Mouse (Mus musculus) ES-E14 (cell line): Measurements from ENCODE around the gene Klhl33. TPM values are rescaled to one million over a fixed set of nuclear protein-coding genes. Genes with fewer than 3 reads are reported as not detected.
A peak's percentile ranks its signal among the peaks of the same experiment; 100 is the strongest.

ENCODE experiments used
- DNase-seq: peaks from one replicate; pipeline ENCODE4 v3.0.0-alpha.2; 2013; ENCODE audit warnings: low read depth, low spot score
- H3K27ac ChIP-seq: 2 replicates; pipeline ENCODE4 v1.5.1; 2012; ENCODE audit warnings: low read depth, mild to moderate bottlenecking, low read length, moderate library complexity, mixed read lengths; ENCODE audit not compliant: poor library complexity, insufficient read depth, severe bottlenecking
- H3K36me3 ChIP-seq: 2 replicates; pipeline ENCODE4 v1.6.1; 2012; ENCODE audit warnings: mild to moderate bottlenecking, low read length, moderate library complexity, mixed read lengths; ENCODE audit not compliant: control insufficient read depth, poor library complexity, insufficient read depth, severe bottlenecking
- H3K4me1 ChIP-seq, 2 experiments: fragments of 150-350 bp in 1 of 2; sonication (generic) in 1 of 2; 2 replicates each; pipeline ENCODE4 v1.6.1; 2012; ENCODE audit warnings: low read length in 2 of 2, mild to moderate bottlenecking in 1 of 2, mixed read lengths in 1 of 2; ENCODE audit not compliant: control insufficient read depth in 2 of 2, insufficient read depth in 2 of 2, poor library complexity in 1 of 2
- H3K4me3 ChIP-seq, 2 experiments: fragments of 150-350 bp in 1 of 2; sonication (generic) in 1 of 2; 2 replicates each; pipeline ENCODE4 v1.5.1; 2012; ENCODE audit warnings: low read length in 2 of 2, low read depth in 1 of 2, mild to moderate bottlenecking in 1 of 2, mixed read lengths in 1 of 2; ENCODE audit not compliant: insufficient read depth in 1 of 2, poor library complexity in 1 of 2, severe bottlenecking in 1 of 2
- H3K9ac ChIP-seq: 2 replicates; pipeline ENCODE4 v1.6.1; 2012; ENCODE audit warnings: low read depth, mild to moderate bottlenecking, low read length, mixed read lengths; ENCODE audit not compliant: poor library complexity, insufficient read depth, severe bottlenecking
- H3K9me3 ChIP-seq: fragments of 150-350 bp; sonication (generic); 2 replicates; pipeline ENCODE4 v1.6.1; 2012; ENCODE audit warnings: low read depth, mild to moderate bottlenecking, low read length; ENCODE audit not compliant: control insufficient read depth, insufficient read depth
- CHD2 ChIP-seq: IDR thresholded peaks from 2 replicates; pipeline ENCODE4 v1.6.1; 2014; ENCODE audit warnings: mild to moderate bottlenecking, low read depth, low read length, inconsistent platforms
- HCFC1 ChIP-seq: IDR thresholded peaks from 2 replicates; pipeline ENCODE4 v1.6.1; 2012; ENCODE audit warnings: low read length, inconsistent platforms, borderline replicate concordance; ENCODE audit not compliant: insufficient read depth
- MAFK ChIP-seq: IDR thresholded peaks from 2 replicates; pipeline ENCODE4 v1.6.1; 2014; ENCODE audit warnings: mild to moderate bottlenecking, low read depth, low read length, inconsistent platforms; ENCODE audit not compliant: insufficient read depth
- ZC3H11A ChIP-seq: IDR thresholded peaks from 2 replicates; pipeline ENCODE4 v1.6.1; 2012; ENCODE audit warnings: low read depth, mild to moderate bottlenecking, inconsistent platforms, low read length, borderline replicate concordance
- ZNF384 ChIP-seq: IDR thresholded peaks from 2 replicates; pipeline ENCODE4 v1.6.1; 2012; ENCODE audit warnings: low read depth, low read length, inconsistent platforms
- in situ Hi-C, 2 experiments: fragments of 600-800 bp; cut with MboI; formaldehyde crosslinking; loops; one replicate each; pipeline ENCODE4 v1.15.1; 2025; ENCODE audit warnings: low sequenced_read_pairs in 2 of 2, inconsistent platforms in 1 of 2; ENCODE audit not compliant: unreplicated experiment in 2 of 2
- total RNA-seq: library from RNA; depleted of rRNA; stranded (reverse); fragments of 300-350 nt; gene quantifications from 2 replicates; pipeline ENCODE4 v1.2.3, GENCODE M21; 2012

Klhl33 gene
- total RNA-seq, 1 experiment = 0.09 TPM

DNA sequence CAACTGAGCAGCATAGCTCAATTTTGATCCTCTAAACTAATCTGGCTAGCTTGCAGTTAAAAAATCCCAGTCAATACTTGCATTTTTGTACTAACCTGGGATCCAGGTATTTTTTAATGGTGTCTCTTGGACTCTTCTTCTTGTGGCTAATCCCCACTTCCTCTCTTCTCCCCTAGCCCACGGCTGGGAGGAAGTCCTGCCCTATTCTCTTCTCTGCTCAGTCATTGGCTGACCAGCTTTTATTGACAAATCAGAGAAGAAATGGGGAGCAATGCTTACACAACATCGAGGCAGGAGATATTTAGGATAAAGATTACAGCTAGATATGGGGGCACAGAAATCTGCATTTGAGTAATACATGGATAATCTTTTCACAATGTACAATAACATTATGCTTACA is 41.6 kb upstream of the Klhl33 start:
- Histone ChIP-seq H3K27ac (no peak overlapping the region; the same call in 1 of the 2 replicates), H3K9ac (no peak overlapping the region), H3K36me3 (no peaks in the 10 kb centered on the region), H3K4me1 (peaks cover 2 to 3% of the 10 kb centered on the region in 2 experiments; a peak in 1 of 4 replicates), H3K4me3 (peak overlapping the region; percentile 14 to 72; a peak in 3 of 4 replicates), H3K9me3 (no peaks in the 10 kb centered on the region)
- no peak for DNase-seq
- in situ Hi-C loops = no loop called here
- TF ChIP-seq ZC3H11A (no peak), CHD2 (no peak), ZNF384 (no peak), MAFK (no peak)

DNA sequence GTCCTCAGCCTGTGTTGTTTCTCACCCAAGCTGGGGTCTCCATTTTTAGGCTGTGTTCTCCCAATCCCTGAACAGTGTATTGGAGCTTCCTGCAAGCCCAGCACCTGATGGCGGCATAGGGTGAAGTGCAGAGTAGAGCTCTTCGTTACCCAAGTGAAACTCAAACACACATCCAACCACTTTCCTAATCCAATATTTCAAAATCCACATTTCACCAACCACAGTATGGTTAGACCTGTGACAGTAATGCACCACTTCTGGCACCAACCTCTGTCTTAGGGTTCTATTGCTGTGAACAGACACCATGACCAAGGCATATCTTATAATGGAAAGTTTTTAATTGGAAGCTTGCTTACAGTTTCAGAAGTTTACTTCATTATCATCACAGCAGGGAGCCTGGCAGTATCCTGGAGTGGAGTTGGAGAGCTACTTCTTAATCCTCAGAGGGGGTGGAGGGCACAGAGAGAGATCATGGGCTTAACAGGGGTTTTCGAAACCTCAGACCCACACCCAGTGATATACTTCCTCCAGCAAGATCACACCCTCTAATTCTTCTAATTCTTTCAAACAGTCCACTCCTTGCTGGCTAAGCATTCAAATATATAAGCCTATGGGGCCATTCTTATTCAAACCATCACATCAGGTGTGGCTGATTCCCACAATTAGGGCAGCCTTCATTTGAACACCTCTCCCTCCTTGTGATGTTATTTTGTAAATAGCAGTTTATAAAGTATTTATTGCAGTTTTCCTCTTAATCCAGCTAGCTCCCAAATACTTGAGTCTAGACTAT is 41.0 kb upstream of the Klhl33 start:
- Histone ChIP-seq H3K36me3 (no peaks in the 10 kb centered on the region), H3K9me3 (no peaks in the 10 kb centered on the region), H3K27ac (no peak overlapping the region; the same call in 1 of the 2 replicates), H3K9ac (no peak overlapping the region; the same call in 1 of the 2 replicates), H3K4me1 (peaks cover 2% of the 10 kb centered on the region in 2 experiments; a peak in 1 of 4 replicates), H3K4me3 (peak overlapping the region; percentile 14 to 72)
- no peak for TF ChIP-seq MAFK
- TF ChIP-seq CHD2 = no peak
- no peak for TF ChIP-seq HCFC1
- DNase-seq = no peak
- in situ Hi-C loops = no loop called here

DNA sequence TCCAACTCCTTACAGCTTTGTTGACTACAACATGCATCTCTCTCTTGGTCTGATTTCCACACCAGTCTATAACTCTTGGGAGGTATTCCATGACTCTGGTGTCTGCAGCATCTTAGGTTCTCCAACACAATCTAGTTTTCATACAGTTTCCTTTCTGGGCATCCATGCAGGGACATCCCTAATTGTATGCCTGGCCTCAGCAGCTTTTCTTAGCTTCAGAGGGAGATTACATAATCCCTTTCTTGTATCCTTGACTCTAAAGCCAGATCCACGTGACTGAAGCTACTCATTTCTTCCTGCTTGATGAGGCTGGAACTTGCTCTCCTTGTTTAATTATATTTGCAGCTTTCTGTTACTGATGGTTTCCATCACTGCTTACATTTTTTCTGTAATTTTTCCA is 39.3 kb upstream of the Klhl33 start:
- no peak for DNase-seq
- Histone ChIP-seq H3K36me3 (no peaks in the 10 kb centered on the region), H3K4me3 (no peak overlapping the region), H3K9ac (no peak overlapping the region), H3K9me3 (no peaks in the 10 kb centered on the region), H3K27ac (no peak overlapping the region), H3K4me1 (peaks cover 2 to 4% of the 10 kb centered on the region in 2 experiments; a peak in 2 of 4 replicates)
- in situ Hi-C loops = no loop called here
- no peak for TF ChIP-seq CHD2
- no peak for TF ChIP-seq ZC3H11A
- TF ChIP-seq HCFC1 = no peak
- no peak for TF ChIP-seq MAFK
- no peak for TF ChIP-seq ZNF384

DNA sequence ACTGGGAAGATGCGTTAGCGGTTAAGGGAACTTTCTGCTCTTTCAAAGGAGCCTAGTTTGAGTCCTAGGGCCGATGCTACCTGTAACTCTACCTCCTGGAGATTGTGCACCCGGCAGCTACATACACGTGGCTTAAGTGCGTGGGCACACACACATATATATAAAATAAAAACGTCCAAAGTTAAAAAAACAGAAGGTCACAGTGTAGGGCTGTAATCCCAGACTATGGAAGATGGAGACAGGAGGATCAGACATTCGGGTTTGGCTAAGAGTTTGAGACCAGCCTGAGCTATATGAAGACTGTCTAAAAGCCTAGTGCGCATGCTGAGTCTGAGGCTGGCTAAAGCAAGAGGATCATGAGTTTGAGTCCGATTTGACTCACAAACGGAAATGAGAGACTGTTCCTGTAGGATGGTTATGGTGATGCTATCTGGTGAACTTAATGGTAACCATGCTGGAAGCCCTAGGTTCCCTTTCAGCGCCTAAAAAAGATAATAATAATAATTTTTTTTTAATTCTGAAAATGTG is 34.2 kb upstream of the Klhl33 start:
- in situ Hi-C loops = no loop called here
- Histone ChIP-seq H3K4me3 (peak overlapping the region; percentile 72 to 77), H3K4me1 (peaks cover 4 to 7% of the 10 kb centered on the region in 2 experiments; a peak in 3 of 4 replicates), H3K9me3 (no peaks in the 10 kb centered on the region), H3K27ac (peak overlapping the region; percentile 95), H3K36me3 (peaks cover 26% of the 10 kb centered on the region), H3K9ac (peak overlapping the region; percentile 88)
- no peak for TF ChIP-seq CHD2
- TF ChIP-seq ZC3H11A = no peak
- no peak for TF ChIP-seq MAFK
- no peak for DNase-seq
